Mouse (Mus musculus) lung, postnatal 0 days (tissue): ENCODE measurements around the gene Fut8.

Experiments used
- CTCF ChIP-seq: IDR thresholded peaks from 2 replicates; pipeline ENCODE4 v1.5.1; 2016; ENCODE audit warnings: antibody characterized with exemption, mild to moderate bottlenecking
- EP300 ChIP-seq: IDR thresholded peaks from 2 replicates; pipeline ENCODE4 v1.6.1; 2016; ENCODE audit warnings: antibody characterized with exemption, mild to moderate bottlenecking, control low read depth

GRCm38 (mm10) chr12:77193225-77193716 is 44.7 kb upstream of the Fut8 start:
- TF ChIP-seq CTCF = no peak
- no peak for TF ChIP-seq EP300
